In genomic region chr16:38649431-38649827, GRCm38 (mm10) we compare ENCODE assay signal across 12 mouse cellular contexts.
A peak's percentile ranks its signal among the peaks of the same experiment; 100 is the strongest.
DNase-seq lines count a peak whose midpoint lies in the region; ATAC-seq and TF ChIP-seq lines count a peak whose summit lies in the region.
"Had no signal": no experiment of that assay in that cellular context is flagged by ENCODE, and none has a peak within 500 bp of the region (broad histone marks: within the 10 kb centered on the region; RNA-seq: fewer than 3 reads in every experiment).

No protein-coding gene starts in this region.

- H3K9me3 ChIP-seq in heart, embryonic 13.5 days, result no peaks in the 10 kb centered on the region
- no peaks in the 10 kb centered on the region for H3K9me3 ChIP-seq in intestine, postnatal 0 days (ENCODE audit: control insufficient read depth)
- H3K9me3 ChIP-seq in forebrain, embryonic 14.5 days (replicated peaks; ENCODE audit: control insufficient read depth, low read length), result no peaks in the 10 kb centered on the region

- H3K9ac ChIP-seq in heart, embryonic 13.5 days, result peak overlapping the region; percentile 45; the same call in 1 of the 2 replicates
- no peak overlapping the region for H3K9ac ChIP-seq in intestine, postnatal 0 days (ENCODE audit: low read depth, low read length)
- H3K9ac ChIP-seq in forebrain, embryonic 14.5 days (ENCODE audit: low read length), result no peak overlapping the region

- ATAC-seq in heart, embryonic 13.5 days (ENCODE audit: extremely low read depth, insufficient number of reproducible peaks, low FRiP score, low TSS enrichment), result no peak
- ATAC-seq in intestine, postnatal 0 days, result peak; percentile 66
- no peak for ATAC-seq in forebrain, embryonic 14.5 days

- no peak for DNase-seq in heart, adult 9 months (ENCODE audit: low spot score in 2 of 2)
- peak; percentile 83 for DNase-seq in lung, postnatal 25 days (ENCODE audit: low spot score)
- no peak for DNase-seq in forebrain, embryonic 14.5 days (ENCODE audit: low spot score)
- DNase-seq in left cerebral cortex, adult 11 months (ENCODE audit: low spot score), result no peak
- DNase-seq: cerebellum, adult 11-12 months; cerebellum, postnatal 36 days; kidney, postnatal 10 days; liver; thymus, postnatal 36 days had no signal

- peak overlapping the region; percentile 64 for H3K27ac ChIP-seq in heart, embryonic 13.5 days (replicated peaks)
- H3K27ac ChIP-seq in brown adipose tissue, adult 24 weeks (replicated peaks; ENCODE audit: low read depth, low read length), result peak overlapping the region; percentile 39
- no peak overlapping the region for H3K27ac ChIP-seq in intestine, postnatal 0 days (ENCODE audit: low read depth, low read length)
- H3K27ac ChIP-seq in forebrain, embryonic 14.5 days (ENCODE audit: low read depth, low read length), result no peak overlapping the region

- no peaks in the 10 kb centered on the region for H3K27me3 ChIP-seq in heart, embryonic 13.5 days (replicated peaks)
- H3K27me3 ChIP-seq in intestine, postnatal 0 days (replicated peaks; ENCODE audit: control insufficient read depth, insufficient read depth, low read length), result no peaks in the 10 kb centered on the region
- no peaks in the 10 kb centered on the region for H3K27me3 ChIP-seq in forebrain, embryonic 14.5 days (replicated peaks; ENCODE audit: control insufficient read depth, insufficient read depth, low read length)

- H3K4me2 ChIP-seq in heart, embryonic 13.5 days, result peak overlapping the region; percentile 7; the same call in 1 of the 2 replicates
- H3K4me2 ChIP-seq in intestine, postnatal 0 days (replicated peaks; ENCODE audit: low read depth), result peak overlapping the region; percentile 22
- no peak overlapping the region for H3K4me2 ChIP-seq in forebrain, embryonic 14.5 days (ENCODE audit: low read length)

- no peak overlapping the region for H3K4me3 ChIP-seq in heart, embryonic 13.5 days
- no peak overlapping the region for H3K4me3 ChIP-seq in brown adipose tissue, adult 24 weeks (ENCODE audit: insufficient read depth, low read depth, low read length)
- no peak overlapping the region for H3K4me3 ChIP-seq in intestine, postnatal 0 days (ENCODE audit: low read depth, low read length)
- H3K4me3 ChIP-seq in forebrain, embryonic 14.5 days (ENCODE audit: low read depth, low read length), result no peak overlapping the region

- H3K36me3 ChIP-seq in heart, embryonic 13.5 days, result no peaks in the 10 kb centered on the region
- no peaks in the 10 kb centered on the region for H3K36me3 ChIP-seq in intestine, postnatal 0 days (ENCODE audit: control insufficient read depth, insufficient read depth)
- H3K36me3 ChIP-seq in forebrain, embryonic 14.5 days (ENCODE audit: control insufficient read depth, insufficient read depth, low read length), result no peaks in the 10 kb centered on the region

- WGBS in heart, embryonic 13.5 days, result 30% methylated on average over 11 of the region's 11 CpGs
- WGBS in intestine, postnatal 0 days, result 9% methylated on average over 11 of the region's 11 CpGs
- WGBS in forebrain, embryonic 14.5 days, result 87% methylated on average over 11 of the region's 11 CpGs

- peaks cover 79% of the 10 kb centered on the region for H3K4me1 ChIP-seq in heart, embryonic 13.5 days
- H3K4me1 ChIP-seq in brown adipose tissue, adult 24 weeks (ENCODE audit: control insufficient read depth, insufficient read depth, insufficient read length, low read length), result peaks cover 51% of the 10 kb centered on the region
- no peaks in the 10 kb centered on the region; the same call in none of the 2 replicates for H3K4me1 ChIP-seq in intestine, postnatal 0 days (replicated peaks; ENCODE audit: control insufficient read depth, insufficient read depth, low read length)
- H3K4me1 ChIP-seq in forebrain, embryonic 14.5 days (ENCODE audit: control insufficient read depth, insufficient read depth, low read length), result no peaks in the 10 kb centered on the region

- TF ChIP-seq CTCF in intestine, postnatal 0 days (IDR thresholded peaks at IDR 0.05; ENCODE audit: low read depth), result no peak

Comparison
In these comparisons a context has a peak if more than half of its experiments do, and no peak if none do; other contexts are left out.
1. H3K27ac ChIP-seq: peak in heart, embryonic 13.5 days (single experiment) and brown adipose tissue, adult 24 weeks (single experiment); none in intestine, postnatal 0 days (single experiment) and forebrain, embryonic 14.5 days (single experiment).